Mouse (Mus musculus): Measurements from ENCODE around the gene Capn7.

Capn7 gene

GRCm38 (mm10) chr14:31367951-31368350, 31.5 kb downstream of the Capn7 start:
- DNase-seq: no peak

- DNase-seq: no peak
Observed at GRCm38 (mm10) chr14:31369377-31369776, 32.9 kb downstream of the Capn7 start.

- no peak for DNase-seq
Observed at GRCm38 (mm10) chr14:31374390-31374789, 38.0 kb downstream of the Capn7 start.

DNA sequence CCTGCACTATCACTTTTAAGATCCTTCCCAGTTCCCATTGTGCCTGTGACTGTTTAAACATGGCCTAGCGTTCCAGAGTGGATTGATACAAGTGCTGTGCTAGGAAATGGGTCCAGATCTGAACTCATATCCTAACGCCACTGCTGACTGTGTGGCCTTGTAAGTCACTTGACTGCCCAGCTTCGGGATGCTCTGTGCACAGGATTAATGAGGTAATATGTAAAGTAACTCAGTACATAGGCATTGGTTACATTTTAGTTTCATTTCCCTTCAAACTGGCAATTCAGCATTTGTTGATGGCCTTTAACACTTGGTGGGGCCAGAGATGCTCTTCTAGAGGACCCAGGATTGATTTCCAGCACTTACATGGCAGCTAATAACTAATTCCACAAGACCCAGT, 39.9 kb downstream of the Capn7 start:
- DNase-seq: no peak

DNA sequence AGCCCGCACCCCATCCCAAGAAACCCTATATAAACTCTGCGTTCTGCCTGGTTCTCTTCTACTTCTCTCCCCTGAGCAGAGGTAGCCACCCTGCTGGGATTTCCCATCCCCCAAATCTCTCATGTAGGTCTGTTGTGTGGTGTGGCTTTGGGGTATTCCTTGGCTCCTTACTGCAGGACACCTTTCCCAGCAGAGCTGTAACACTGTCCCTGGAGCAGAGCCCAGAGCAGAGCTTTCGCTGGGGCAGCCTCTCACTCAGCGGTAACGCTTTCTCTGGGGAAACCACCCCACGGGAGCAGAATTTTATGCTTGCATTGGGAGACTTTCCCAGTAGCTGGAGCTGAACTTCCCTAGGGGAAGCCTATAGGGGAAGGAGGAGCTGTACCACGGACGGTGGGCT, 45.8 kb downstream of the Capn7 start:
- no peak for DNase-seq

GRCm38 (mm10) chr14:31383470-31384050, 47.1 kb downstream of the Capn7 start:
- peak; percentile 78 for DNase-seq

DNA sequence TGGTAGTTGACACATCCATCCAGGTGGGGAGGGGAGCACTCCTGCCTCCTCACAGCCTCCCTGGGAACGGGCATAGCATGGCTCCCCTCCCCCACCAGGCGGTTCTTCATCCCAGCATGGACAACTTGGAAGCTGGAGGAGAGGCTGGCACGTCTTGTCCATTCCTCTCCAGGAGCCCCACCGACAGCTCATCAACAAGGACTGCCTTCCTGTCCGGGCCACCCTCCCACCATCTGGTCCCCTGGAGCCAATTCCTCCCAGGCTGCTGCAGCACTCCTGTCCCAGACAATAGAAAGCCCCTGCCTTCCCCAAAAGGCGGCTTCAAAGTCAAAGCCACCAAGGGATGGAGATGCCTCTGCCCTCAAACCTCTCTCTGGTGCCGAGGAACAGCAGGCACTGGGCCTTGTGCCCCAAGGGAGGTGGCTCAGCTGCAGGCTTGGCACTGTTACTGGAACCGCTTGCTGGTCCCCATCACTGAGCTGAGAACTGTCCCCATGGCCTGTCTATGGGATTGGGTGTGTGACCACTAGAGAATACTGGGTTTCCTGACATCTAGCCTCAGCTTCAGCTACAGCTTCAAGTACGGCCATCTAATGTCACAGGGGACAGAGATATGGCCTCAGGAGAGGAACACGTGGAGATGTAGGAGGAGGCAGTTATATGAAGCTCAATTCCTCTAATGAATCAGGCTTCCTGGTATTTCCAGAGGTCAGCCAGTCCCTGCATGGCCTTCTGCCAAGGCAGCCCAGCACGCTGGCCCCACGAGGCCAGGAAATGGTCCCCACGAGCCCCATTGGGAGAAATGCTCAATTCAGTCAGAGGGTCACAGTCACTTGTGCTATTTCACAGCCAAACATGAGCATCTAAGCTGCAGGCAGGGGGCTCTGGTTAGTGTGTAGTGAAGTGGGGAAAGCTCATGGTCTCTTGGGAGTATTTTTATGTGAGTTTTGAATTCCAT, 48.2 kb downstream of the Capn7 start:
- DNase-seq: no peak

DNA sequence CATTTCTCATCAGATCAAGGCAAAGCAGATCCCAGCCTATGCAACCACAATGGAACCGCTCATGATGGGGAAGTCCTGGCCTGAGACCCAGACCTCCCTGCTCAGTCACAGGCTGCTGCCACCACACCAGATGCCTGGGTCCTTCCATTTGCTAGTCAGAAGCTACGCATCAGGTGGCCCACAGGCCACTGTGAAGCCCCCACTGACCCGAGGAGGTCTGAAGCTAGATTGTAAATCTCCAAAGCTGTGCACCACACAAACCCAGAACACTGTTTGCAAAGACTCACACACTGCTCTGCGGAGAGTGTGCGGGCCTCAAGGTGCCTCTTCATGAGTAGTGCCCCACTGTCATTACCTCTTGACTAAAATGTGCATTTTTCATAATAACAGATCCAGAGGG, 49.0 kb downstream of the Capn7 start:
- no peak for DNase-seq

DNA sequence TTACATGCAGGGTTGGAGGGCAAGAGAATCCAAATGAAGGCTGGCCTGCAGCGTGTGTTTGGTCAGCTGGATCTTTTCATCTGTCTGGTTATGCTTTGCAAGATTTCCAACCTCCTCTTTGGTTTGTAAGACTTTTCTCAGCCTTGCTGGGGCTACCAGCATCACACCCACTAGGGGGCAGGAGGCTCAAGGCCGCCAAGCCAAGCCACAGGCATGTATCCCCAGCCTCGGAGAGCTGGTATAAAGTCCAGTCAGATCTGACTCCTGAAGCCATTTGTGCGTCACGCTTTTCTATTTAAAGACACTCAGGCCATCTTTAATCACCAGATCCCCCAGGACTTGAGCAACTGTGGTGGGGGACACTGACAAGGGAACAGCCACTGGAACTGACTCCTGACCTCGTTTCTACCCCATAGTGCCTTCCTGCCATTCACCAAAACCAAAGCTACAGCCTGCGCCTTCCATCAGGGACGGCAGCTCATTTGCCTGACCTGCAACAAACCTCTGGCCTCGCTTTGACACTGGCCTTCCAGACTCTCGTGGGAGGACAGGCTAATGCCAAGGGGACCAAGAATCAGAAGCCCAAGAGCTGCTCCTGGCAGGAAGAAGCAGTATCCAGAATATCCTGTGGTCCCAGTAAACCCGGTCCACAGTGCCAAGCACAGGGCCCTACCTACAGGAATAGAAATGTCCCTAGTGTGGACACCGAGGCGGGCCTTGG, 49.7 kb downstream of the Capn7 start:
- peak; percentile 61 for DNase-seq

DNA sequence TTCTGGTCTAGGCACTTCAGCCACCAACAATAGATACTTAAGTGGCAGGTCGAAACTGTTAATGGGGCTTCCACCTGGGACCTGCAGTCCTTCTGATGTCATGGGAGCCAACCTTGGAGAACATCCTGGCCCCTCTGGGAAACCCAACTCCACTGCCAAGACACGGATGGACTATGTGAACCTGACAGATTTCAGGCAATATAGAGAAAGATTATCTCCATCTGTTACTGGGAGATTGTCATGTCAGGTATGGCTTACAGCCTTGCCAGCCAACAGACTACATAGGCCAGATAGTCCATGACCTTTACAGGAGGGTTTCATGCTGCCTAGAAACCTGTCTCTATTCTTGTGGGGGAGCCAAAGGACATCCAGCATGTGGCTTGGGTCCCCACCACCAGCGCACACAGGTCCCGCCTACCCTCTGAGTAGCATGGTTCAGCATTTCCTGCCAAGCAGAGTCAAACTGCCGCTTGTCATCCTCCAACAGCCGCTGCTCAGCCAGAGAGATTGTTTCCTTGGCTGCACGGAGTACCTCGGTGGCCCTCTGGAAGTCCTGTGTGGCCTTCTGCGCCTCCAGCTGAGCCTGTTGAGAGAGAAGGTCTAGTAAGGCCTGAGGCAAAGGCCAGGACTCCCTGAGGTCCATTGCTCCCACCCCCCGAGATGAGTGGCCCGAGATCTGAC, 51.0 kb downstream of the Capn7 start:
- DNase-seq: no peak

- no peak for DNase-seq
Observed at GRCm38 (mm10) chr14:31388086-31388872, 51.8 kb downstream of the Capn7 start.

DNA sequence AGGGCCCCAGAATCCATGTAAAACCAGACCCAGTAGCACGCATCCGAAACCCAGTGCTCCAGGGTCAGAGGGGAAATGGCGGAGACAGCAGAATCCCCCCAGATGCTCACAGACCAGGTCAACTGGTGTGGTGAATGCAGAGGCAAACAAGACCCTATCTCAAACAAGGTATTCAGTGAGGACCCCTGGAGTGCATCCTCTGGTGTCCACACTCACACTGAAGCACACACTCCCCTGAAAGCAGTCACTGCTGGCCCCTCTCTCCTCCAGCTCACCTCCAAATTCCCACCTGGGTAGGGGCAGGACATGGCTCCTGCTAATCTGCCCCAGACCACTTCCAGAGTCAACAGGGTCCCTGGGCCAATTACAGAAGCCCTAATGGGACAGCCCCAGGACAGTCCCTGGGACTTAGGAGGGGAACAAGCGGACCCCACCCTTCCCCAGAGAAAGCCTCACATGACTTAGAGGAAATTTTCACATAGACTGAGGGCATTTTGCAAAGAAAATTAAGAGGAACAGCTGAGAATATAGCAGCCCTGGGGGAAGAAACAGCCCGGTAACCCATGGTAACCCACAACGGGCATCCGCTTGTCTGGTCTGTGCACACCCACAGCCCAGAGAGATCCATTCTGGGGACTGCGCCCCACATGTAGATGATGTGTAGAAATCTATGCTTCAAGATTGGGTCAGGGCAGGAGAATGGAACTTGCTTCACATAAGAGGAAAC, 53.1 kb downstream of the Capn7 start:
- no peak for DNase-seq

GRCm38 (mm10) chr14:31392300-31392699, 55.9 kb downstream of the Capn7 start:
- DNase-seq: no peak

DNA sequence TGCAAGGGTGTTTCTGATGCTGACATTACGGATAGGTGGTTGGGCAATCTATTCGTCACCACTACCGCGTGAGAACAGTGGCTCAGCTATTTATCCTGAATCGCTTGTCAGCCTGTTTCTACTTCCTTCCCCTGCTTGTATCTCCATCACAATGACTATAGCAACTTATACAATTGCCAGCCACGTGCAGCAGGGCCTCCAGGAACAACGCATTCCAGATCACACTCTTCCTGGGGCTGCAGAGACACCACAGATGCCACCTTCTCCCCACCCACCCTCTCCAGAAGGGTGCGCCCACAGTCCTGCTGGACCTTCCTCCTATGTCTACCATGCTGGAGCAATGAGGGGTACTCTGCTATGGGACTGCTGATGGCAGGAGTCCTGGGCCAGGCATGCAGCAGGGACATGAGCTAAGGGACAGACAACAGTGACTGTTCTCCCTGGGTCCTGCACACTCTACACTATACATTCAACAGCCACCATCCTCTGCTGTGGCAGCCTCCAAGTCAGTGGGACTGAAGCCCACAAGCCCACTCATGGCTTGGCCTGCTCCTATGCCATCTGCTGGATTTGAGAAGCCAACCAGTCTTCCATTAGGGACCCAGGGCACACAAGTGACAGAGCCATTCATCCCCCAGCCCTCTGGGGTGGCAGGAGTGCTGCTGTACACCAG, 56.6 kb downstream of the Capn7 start:
- DNase-seq: peak; percentile 76

DNA sequence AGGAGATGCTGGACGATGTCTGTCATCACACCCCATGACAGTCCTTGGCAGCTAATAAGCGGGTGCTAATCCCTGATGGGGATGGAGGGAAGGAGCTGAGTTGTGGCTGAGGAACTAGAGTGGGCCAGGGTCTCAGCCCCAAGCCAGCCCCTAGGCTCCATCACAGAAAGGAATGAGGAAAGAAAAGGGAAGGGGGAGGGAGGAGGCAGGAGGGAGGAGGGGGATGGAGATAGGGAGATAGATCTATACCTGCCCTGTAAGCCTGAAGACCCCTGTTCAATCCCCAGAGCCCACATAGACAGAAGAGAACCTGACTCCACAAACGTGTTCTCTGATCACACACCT, 57.1 kb downstream of the Capn7 start:
- no peak for DNase-seq

- no peak for DNase-seq
Observed at GRCm38 (mm10) chr14:31393936-31394630, 57.6 kb downstream of the Capn7 start.

- no peak for DNase-seq
Observed at GRCm38 (mm10) chr14:31394822-31395532, 58.5 kb downstream of the Capn7 start.

GRCm38 (mm10) chr14:31395629-31396199, 59.3 kb downstream of the Capn7 start:
- DNase-seq: no peak

- no peak for DNase-seq
Observed at GRCm38 (mm10) chr14:31396428-31396827, 60.0 kb downstream of the Capn7 start.

Measured in right cerebral cortex, postnatal 25 days (tissue).